Comparison of ENCODE assay signal across 8 mouse cellular contexts in genomic region chr8:84698929-84699401, GRCm38 (mm10). TPM values are rescaled to one million over a fixed set of nuclear protein-coding genes. Genes with fewer than 3 reads are reported as not detected.
A peak's percentile ranks its signal among the peaks of the same experiment; 100 is the strongest.
DNase-seq lines count a peak whose midpoint lies in the region; ATAC-seq lines count a peak whose summit lies in the region.

No protein-coding gene starts in this region.

- H3K36me3 ChIP-seq in neural tube, embryonic 13.5 days: peaks cover 51% of the 10 kb centered on the region
- H3K36me3 ChIP-seq in macrophage (ENCODE audit: inconsistent target): peaks cover 20% of the 10 kb centered on the region; the same call in 1 of the 2 replicates

- H3K4me2 ChIP-seq in neural tube, embryonic 13.5 days: no peak overlapping the region

- peaks cover 21% of the 10 kb centered on the region for H3K79me2 ChIP-seq in macrophage (ENCODE audit: inconsistent target)

- H3K27ac ChIP-seq in neural tube, embryonic 13.5 days (replicated peaks): peak overlapping the region; percentile 40
- peak overlapping the region; percentile 98 for H3K27ac ChIP-seq in macrophage

- peaks cover 42% of the 10 kb centered on the region for H3K27me3 ChIP-seq in neural tube, embryonic 13.5 days

- peak; percentile 74 for DNase-seq in adrenal gland, adult 2 months
- DNase-seq in adrenal gland, adult 18-20 months (ENCODE audit: low spot score in 2 of 2): no peak
- DNase-seq in neural tube, embryonic 10.5 days (ENCODE audit: extremely low spot score, low spot score): no peak
- DNase-seq in gastrocnemius, postnatal 25 days: peak; percentile 71
- peak; percentile 83 for DNase-seq in kidney, postnatal 14 days
- DNase-seq in testis, postnatal 14 days (ENCODE audit: low spot score): no peak

- no peak overlapping the region for H3K4me3 ChIP-seq in neural tube, embryonic 13.5 days
- no peak overlapping the region for H3K4me3 ChIP-seq in macrophage (ENCODE audit: inconsistent target)

- ATAC-seq in neural tube, embryonic 13.5 days (ENCODE audit: low read depth): no peak

- H3K9ac ChIP-seq in neural tube, embryonic 13.5 days: no peak overlapping the region

- H3K4me1 ChIP-seq in neural tube, embryonic 13.5 days (replicated peaks): peaks cover 12% of the 10 kb centered on the region

- 87% methylated on average over 9 of the region's 9 CpGs for WGBS in neural tube, embryonic 13.5 days
- WGBS in macrophage (ENCODE audit: missing documents): 47% methylated on average over 9 of the region's 9 CpGs

- H3K9me3 ChIP-seq in neural tube, embryonic 13.5 days: no peaks in the 10 kb centered on the region

RNA-seq across cellular contexts. Expression of gene Lyl1, which starts 2.3 kb away (rescaled TPM):
- 1 to 10 TPM; 2.7 to 4.4 TPM for total RNA-seq in adrenal gland, adult 2 months (2021)
- 8.2 and 10.9 TPM in 2 replicates for polyA plus RNA-seq in adrenal gland, adult 2 months (2012; rRNA removed)
- 1 to 10 TPM; 2.7 to 2.8 TPM for total RNA-seq in adrenal gland, adult 18-20 months (2021)
- polyA plus RNA-seq in neural tube, embryonic 13.5 days (2015; fragmentation: Nextera tagmentation; extraction: Ambion mirVana): 2.8 and 3.6 TPM in 2 replicates
- 1 to 10 TPM; 1.3 to 2.0 TPM for total RNA-seq in gastrocnemius, postnatal 25 days (2021)
- 100 to 1,000 TPM in 11 of 26 experiments, 10 to 100 TPM in 13, 1 to 10 TPM in 2; 2.3 to 178 (median 69.7) TPM for total RNA-seq in macrophage (2018; cell fraction: chromatin; rRNA removed)
- 10 to 100 TPM in 25 of 26 experiments, 1 to 10 TPM in 1; 6.6 to 88.0 (median 59.5) TPM for total RNA-seq in macrophage (2018; cell fraction: cytosol; rRNA removed)
- 100 to 1,000 TPM in 11 of 26 experiments, 10 to 100 TPM in 14, 1 to 10 TPM in 1; 8.1 to 193 (median 91.8) TPM for total RNA-seq in macrophage (2018; cell fraction: nucleus; rRNA removed)
- polyA plus RNA-seq in macrophage (2018): 38.2 to 65.7 TPM (median 48.7 TPM) in 3 replicates

RNA-seq across cellular contexts. Expression of gene Nacc1, which starts 11.3 kb away (rescaled TPM):
- 10 to 100 TPM; 78.4 to 80.7 TPM for total RNA-seq in adrenal gland, adult 2 months (2021)
- 98.7 and 120 TPM in 2 replicates for polyA plus RNA-seq in adrenal gland, adult 2 months (2012; rRNA removed)
- 10 to 100 TPM; 71.3 to 77.8 TPM for total RNA-seq in adrenal gland, adult 18-20 months (2021)
- polyA plus RNA-seq in neural tube, embryonic 13.5 days (2015; fragmentation: Nextera tagmentation; extraction: Ambion mirVana): 14.1 and 15.1 TPM in 2 replicates
- 10 to 100 TPM; 20.0 to 22.2 TPM for total RNA-seq in gastrocnemius, postnatal 25 days (2021)
- 10 to 100 TPM; 29.2 to 67.2 (median 42.0) TPM for total RNA-seq in macrophage (2018; cell fraction: chromatin; rRNA removed)
- total RNA-seq in macrophage (2018; cell fraction: cytosol; rRNA removed): 10 to 100 TPM; 49.3 to 73.4 (median 60.7) TPM
- total RNA-seq in macrophage (2018; cell fraction: nucleus; rRNA removed): 10 to 100 TPM; 42.8 to 95.1 (median 62.2) TPM
- 42.2 to 61.4 TPM (median 49.6 TPM) in 3 replicates for polyA plus RNA-seq in macrophage (2018)

RNA-seq across cellular contexts. Expression of gene Trmt1, which starts 12.9 kb away (rescaled TPM):
- 10 to 100 TPM; 57.0 to 68.5 TPM for total RNA-seq in adrenal gland, adult 2 months (2021)
- 150 and 160 TPM in 2 replicates for polyA plus RNA-seq in adrenal gland, adult 2 months (2012; rRNA removed)
- 10 to 100 TPM; 66.3 to 79.0 TPM for total RNA-seq in adrenal gland, adult 18-20 months (2021)
- polyA plus RNA-seq in neural tube, embryonic 13.5 days (2015; fragmentation: Nextera tagmentation; extraction: Ambion mirVana): 53.6 and 55.5 TPM in 2 replicates
- 10 to 100 TPM; 36.7 to 40.2 TPM for total RNA-seq in gastrocnemius, postnatal 25 days (2021)
- 100 to 1,000 TPM; 145 to 258 (median 188) TPM for total RNA-seq in macrophage (2018; cell fraction: chromatin; rRNA removed)
- 10 to 100 TPM; 23.1 to 41.2 (median 31.8) TPM for total RNA-seq in macrophage (2018; cell fraction: cytosol; rRNA removed)
- 100 to 1,000 TPM in 18 of 26 experiments, 10 to 100 TPM in 8; 58.4 to 242 (median 112) TPM for total RNA-seq in macrophage (2018; cell fraction: nucleus; rRNA removed)
- 24.6 to 51.1 TPM (median 43.5 TPM) in 3 replicates for polyA plus RNA-seq in macrophage (2018)

RNA-seq across cellular contexts. Expression of gene G430095P16Rik, which starts 23.8 kb away (rescaled TPM):
- under 1 TPM in 1 of 2 experiments, not detected in 1; 0.59 TPM for total RNA-seq in adrenal gland, adult 2 months (2021)
- 0.26 and 0.76 TPM in 2 replicates for polyA plus RNA-seq in adrenal gland, adult 2 months (2012; rRNA removed)
- under 1 TPM; 0.45 to 0.76 TPM for total RNA-seq in adrenal gland, adult 18-20 months (2021)
- polyA plus RNA-seq in neural tube, embryonic 13.5 days (2015; fragmentation: Nextera tagmentation; extraction: Ambion mirVana): 1.4 and 2.2 TPM in 2 replicates
- total RNA-seq in gastrocnemius, postnatal 25 days (2021): under 1 TPM; 0.54 to 0.67 TPM
- total RNA-seq in macrophage (2018; cell fraction: chromatin; rRNA removed): not detected
- total RNA-seq in macrophage (2018; cell fraction: cytosol; rRNA removed): under 1 TPM in 5 of 26 experiments, not detected in 21; 0.18 to 0.66 (median 0.31) TPM
- total RNA-seq in macrophage (2018; cell fraction: nucleus; rRNA removed): not detected
- not detected in 3 replicates for polyA plus RNA-seq in macrophage (2018)

RNA-seq across cellular contexts. Expression of gene Ier2, which starts 36.3 kb away (rescaled TPM):
- total RNA-seq in adrenal gland, adult 2 months (2021): 10 to 100 TPM; 24.9 to 34.8 TPM
- 13.7 and 27.0 TPM in 2 replicates for polyA plus RNA-seq in adrenal gland, adult 2 months (2012; rRNA removed)
- 10 to 100 TPM; 20.7 to 24.6 TPM for total RNA-seq in adrenal gland, adult 18-20 months (2021)
- 32.5 and 37.7 TPM in 2 replicates for polyA plus RNA-seq in neural tube, embryonic 13.5 days (2015; fragmentation: Nextera tagmentation; extraction: Ambion mirVana)
- total RNA-seq in gastrocnemius, postnatal 25 days (2021): 1 to 10 TPM; 5.9 to 7.1 TPM
- total RNA-seq in macrophage (2018; cell fraction: chromatin; rRNA removed): 100 to 1,000 TPM in 11 of 26 experiments, 10 to 100 TPM in 14, 1 to 10 TPM in 1; 8.1 to 794 (median 83.2) TPM
- total RNA-seq in macrophage (2018; cell fraction: cytosol; rRNA removed): 1,000 to 10,000 TPM in 1 of 26 experiments, 100 to 1,000 TPM in 16, 10 to 100 TPM in 9; 12.7 to 1,041 (median 226) TPM
- 1,000 to 10,000 TPM in 1 of 26 experiments, 100 to 1,000 TPM in 15, 10 to 100 TPM in 10; 18.1 to 1,358 (median 213) TPM for total RNA-seq in macrophage (2018; cell fraction: nucleus; rRNA removed)
- polyA plus RNA-seq in macrophage (2018): 13.1 to 24.0 TPM (median 23.6 TPM) in 3 replicates

Comparison
In these comparisons a context has a peak if more than half of its experiments do, and no peak if none do; other contexts are left out.
1. DNase-seq: peak in adrenal gland, adult 2 months (single experiment), gastrocnemius, postnatal 25 days (single experiment) and kidney, postnatal 14 days (single experiment); none in adrenal gland, adult 18-20 months (0 of 2), neural tube, embryonic 10.5 days (single experiment) and testis, postnatal 14 days (single experiment).